Mouse (Mus musculus): ENCODE measurements around the gene Nup210.
"Not testable (repeated sequence)": the region's sequence is repeated elsewhere in the genome, so short reads cannot be mapped to it uniquely, and the experiment has no call there.

Gene Nup210

GRCm38 (mm10) chr6:91104765-91105399 is 11.7 kb downstream of the Nup210 start:
- no peak for DNase-seq (ENCODE audit: low spot score in 2 of 2)

- not testable (repeated sequence) for DNase-seq (ENCODE audit: low spot score in 2 of 2)
These were observed 13.2 kb downstream of the Nup210 start for GRCm38 (mm10) chr6:91103421-91103820.

- DNase-seq (ENCODE audit: low spot score in 2 of 2), result no peak
These were observed 16.0 kb downstream of the Nup210 start for GRCm38 (mm10) chr6:91100621-91101020.

GRCm38 (mm10) chr6:91097879-91098278 is 18.8 kb downstream of the Nup210 start:
- no peak for DNase-seq (ENCODE audit: low spot score in 2 of 2)

- peak; percentile 40 to 65 for DNase-seq (ENCODE audit: low spot score in 2 of 2)
These were observed 21.5 kb downstream of the Nup210 start for GRCm38 (mm10) chr6:91095072-91095601.

- DNase-seq (ENCODE audit: low spot score in 2 of 2), result no peak
These were observed 24.3 kb downstream of the Nup210 start for GRCm38 (mm10) chr6:91092216-91092899.

GRCm38 (mm10) chr6:91085114-91085892 is 31.3 kb downstream of the Nup210 start:
- no peak for DNase-seq (ENCODE audit: low spot score in 2 of 2)

GRCm38 (mm10) chr6:91080033-91080432 is 36.6 kb downstream of the Nup210 start:
- no peak for DNase-seq (ENCODE audit: low spot score in 2 of 2)

- peak; percentile 85 to 90 for DNase-seq (ENCODE audit: low spot score in 2 of 2)
These were observed 40.4 kb downstream of the Nup210 start for GRCm38 (mm10) chr6:91076249-91076648.

- DNase-seq (ENCODE audit: low spot score in 2 of 2), result no peak
These were observed 48.1 kb downstream of the Nup210 start for GRCm38 (mm10) chr6:91068511-91068910.

- no peak for DNase-seq (ENCODE audit: low spot score in 2 of 2)
These were observed 49.6 kb downstream of the Nup210 start for GRCm38 (mm10) chr6:91067048-91067447.

- no peak for DNase-seq (ENCODE audit: low spot score in 2 of 2)
These were observed 55.3 kb downstream of the Nup210 start for GRCm38 (mm10) chr6:91061296-91061695.

GRCm38 (mm10) chr6:91059711-91060110 is 56.9 kb downstream of the Nup210 start:
- DNase-seq (ENCODE audit: low spot score in 2 of 2), result no peak

- DNase-seq (ENCODE audit: low spot score in 2 of 2), result no peak
These were observed 58.6 kb downstream of the Nup210 start for GRCm38 (mm10) chr6:91057989-91058388.

- no peak for DNase-seq (ENCODE audit: low spot score in 2 of 2)
These were observed 60.3 kb downstream of the Nup210 start for GRCm38 (mm10) chr6:91056348-91056747.

- no peak for DNase-seq (ENCODE audit: low spot score in 2 of 2)
These were observed 64.1 kb downstream of the Nup210 start for GRCm38 (mm10) chr6:91052572-91052971.

- DNase-seq (ENCODE audit: low spot score in 2 of 2), result no peak
These were observed 68.6 kb downstream of the Nup210 start for GRCm38 (mm10) chr6:91048019-91048418.

- no peak for DNase-seq (ENCODE audit: low spot score in 2 of 2)
These were observed 69.2 kb downstream of the Nup210 start for GRCm38 (mm10) chr6:91047434-91047833.

- DNase-seq (ENCODE audit: low spot score in 2 of 2), result no peak
These were observed 70.4 kb downstream of the Nup210 start for GRCm38 (mm10) chr6:91046184-91046583.

GRCm38 (mm10) chr6:91044628-91045331 is 71.8 kb downstream of the Nup210 start:
- DNase-seq (ENCODE audit: low spot score in 2 of 2), result no peak

GRCm38 (mm10) chr6:91041287-91041686 is 75.3 kb downstream of the Nup210 start:
- peak; percentile 57 to 75 for DNase-seq (ENCODE audit: low spot score in 2 of 2)

GRCm38 (mm10) chr6:91028256-91028655 is 88.4 kb downstream of the Nup210 start:
- DNase-seq (ENCODE audit: low spot score in 2 of 2), result no peak
